In genomic region chr10:63022541-63023120, GRCm38 (mm10) we compare ENCODE assay signal across 8 mouse cellular contexts. TPM values are rescaled to one million over a fixed set of nuclear protein-coding genes. Genes with fewer than 3 reads are reported as not detected.
A peak's percentile ranks its signal among the peaks of the same experiment; 100 is the strongest.
DNase-seq lines count a peak whose midpoint lies in the region; ATAC-seq and TF ChIP-seq lines count a peak whose summit lies in the region.

No protein-coding gene starts in this region.

- no peak for ATAC-seq in heart, embryonic 14.5 days (ENCODE audit: insufficient number of reproducible peaks, insufficient read depth, low FRiP score, low read depth)
- no peak for ATAC-seq in forebrain, embryonic 13.5 days
- no peak for ATAC-seq in liver, embryonic 14.5 days (ENCODE audit: insufficient read depth)

- H3K4me1 ChIP-seq in heart, embryonic 14.5 days (ENCODE audit: control insufficient read depth in 2 of 2, insufficient read depth in 2 of 2, low read length in 2 of 2) = peaks cover 7 to 30% of the 10 kb centered on the region in 2 experiments
- peaks cover 54% of the 10 kb centered on the region for H3K4me1 ChIP-seq in E14TG2a.4 (replicated peaks; ENCODE audit: low read depth, low read length)
- peaks cover 68% of the 10 kb centered on the region for H3K4me1 ChIP-seq in forebrain, embryonic 13.5 days
- H3K4me1 ChIP-seq in liver, embryonic 14.5 days (replicated peaks; ENCODE audit: control insufficient read depth in 2 of 2, insufficient read depth in 2 of 2, low read length in 1 of 2) = peaks cover 17% of the 10 kb centered on the region in 2 experiments

- WGBS in heart, embryonic 14.5 days = under 1% methylated on average over 27 of the region's 27 CpGs
- WGBS in forebrain, embryonic 13.5 days = under 1% methylated on average over 27 of the region's 27 CpGs
- WGBS in liver, embryonic 14.5 days (ENCODE audit: insufficient replicate concordance) = under 1% methylated on average over 27 of the region's 27 CpGs

- no peaks in the 10 kb centered on the region for H3K27me3 ChIP-seq in heart, embryonic 14.5 days (ENCODE audit: control insufficient read depth, insufficient read depth, low read length)
- H3K27me3 ChIP-seq in E14TG2a.4 (ENCODE audit: insufficient read depth, low read length) = no peaks in the 10 kb centered on the region
- no peaks in the 10 kb centered on the region for H3K27me3 ChIP-seq in forebrain, embryonic 13.5 days
- no peaks in the 10 kb centered on the region for H3K27me3 ChIP-seq in liver, embryonic 14.5 days (ENCODE audit: control insufficient read depth, insufficient read depth, low read length)

- no peak for TF ChIP-seq CTCF in E14TG2a.4 (conservative IDR thresholded peaks at IDR 0.05; ENCODE audit: low read length)
- no peak for TF ChIP-seq CTCF in liver, embryonic 14.5 days (IDR thresholded peaks at IDR 0.05; ENCODE audit: low read depth)

- DNase-seq in heart, adult 8-10 months (ENCODE audit: low spot score) = no peak
- DNase-seq in liver, embryonic 14.5 days (ENCODE audit: low read depth in 3 of 3, low spot score in 3 of 3) = no peak
- DNase-seq in right cerebral cortex, adult 2 months (ENCODE audit: low spot score in 2 of 2) = no peak
- DNase-seq in frontal cortex, postnatal 14 days (ENCODE audit: low spot score in 2 of 2) = no peak
- DNase-seq in cerebellum, adult 9-10 months = no peak

- no peak for TF ChIP-seq EP300 in liver, embryonic 14.5 days (IDR thresholded peaks at IDR 0.05; ENCODE audit: low read depth)

- H3K4me3 ChIP-seq in heart, embryonic 14.5 days (ENCODE audit: control insufficient read depth in 1 of 2, insufficient read depth in 1 of 2, low read depth in 1 of 2, low read length in 2 of 2) = peak overlapping the region; percentile 97
- H3K4me3 ChIP-seq in E14TG2a.4 (replicated peaks; ENCODE audit: low read length) = peak overlapping the region; percentile 98
- peak overlapping the region; percentile 70 for H3K4me3 ChIP-seq in forebrain, embryonic 13.5 days
- peak overlapping the region; percentile 81 to 100 for H3K4me3 ChIP-seq in liver, embryonic 14.5 days (ENCODE audit: insufficient read depth in 1 of 2, low read depth in 2 of 2, low read length in 2 of 2)

- peak overlapping the region; percentile 100 for H3K9ac ChIP-seq in heart, embryonic 14.5 days (ENCODE audit: low read length)
- H3K9ac ChIP-seq in forebrain, embryonic 13.5 days = peak overlapping the region; percentile 99
- H3K9ac ChIP-seq in liver, embryonic 14.5 days (replicated peaks) = peak overlapping the region; percentile 99

- peaks cover 11% of the 10 kb centered on the region for H3K36me3 ChIP-seq in heart, embryonic 14.5 days (ENCODE audit: control insufficient read depth, insufficient read depth, low read length)
- peaks cover 27% of the 10 kb centered on the region for H3K36me3 ChIP-seq in E14TG2a.4 (ENCODE audit: insufficient read depth, low read length)
- H3K36me3 ChIP-seq in forebrain, embryonic 13.5 days (ENCODE audit: poor library complexity, severe bottlenecking) = peaks cover 4% of the 10 kb centered on the region; the same call in 1 of the 2 replicates
- H3K36me3 ChIP-seq in liver, embryonic 14.5 days (replicated peaks; ENCODE audit: control insufficient read depth, insufficient read depth, low read depth) = peaks cover 4% of the 10 kb centered on the region

- H3K27ac ChIP-seq in heart, embryonic 14.5 days (replicated peaks in 1 of 2; ENCODE audit: control insufficient read depth in 1 of 2, insufficient read depth in 1 of 2, low read depth in 2 of 2, low read length in 2 of 2) = peak overlapping the region; percentile 100
- peak overlapping the region; percentile 100 for H3K27ac ChIP-seq in forebrain, embryonic 13.5 days
- H3K27ac ChIP-seq in liver, embryonic 14.5 days = peak overlapping the region; percentile 87

- H3K4me2 ChIP-seq in heart, embryonic 14.5 days (ENCODE audit: low read length) = peak overlapping the region; percentile 72
- H3K4me2 ChIP-seq in forebrain, embryonic 13.5 days = peak overlapping the region; percentile 71
- peak overlapping the region; percentile 90 for H3K4me2 ChIP-seq in liver, embryonic 14.5 days (ENCODE audit: low read depth)

- no peaks in the 10 kb centered on the region for H3K9me3 ChIP-seq in heart, embryonic 14.5 days (ENCODE audit: control insufficient read depth, low read length)
- H3K9me3 ChIP-seq in E14TG2a.4 (ENCODE audit: low read length) = no peaks in the 10 kb centered on the region
- H3K9me3 ChIP-seq in forebrain, embryonic 13.5 days (replicated peaks) = no peaks in the 10 kb centered on the region
- H3K9me3 ChIP-seq in liver, embryonic 14.5 days (ENCODE audit: control insufficient read depth, low read length) = no peaks in the 10 kb centered on the region

RNA-seq across cellular contexts. Expression of gene Hnrnph3, which starts 1.4 kb away (rescaled TPM):
- 42.8 and 47.3 TPM in 2 replicates for polyA plus RNA-seq in heart, embryonic 14.5 days (2014; fragmentation: Nextera tagmentation; extraction: Ambion mirVana)
- 10 to 100 TPM; 28.4 to 38.8 (median 30.2) TPM for total RNA-seq in heart, adult 8-10 months (2022)
- polyA plus RNA-seq in forebrain, embryonic 13.5 days (2015; fragmentation: Nextera tagmentation; extraction: Ambion mirVana) = 242 and 248 TPM in 2 replicates
- polyA plus RNA-seq in liver, embryonic 14.5 days (2012; rRNA removed) = 13.8 and 23.2 TPM in 2 replicates
- 12.4 and 13.6 TPM in 2 replicates for polyA plus RNA-seq in liver, embryonic 14.5 days (2014; fragmentation: Nextera tagmentation; extraction: Ambion mirVana)

RNA-seq across cellular contexts. Expression of gene Pbld2, which starts 1.5 kb away (rescaled TPM):
- polyA plus RNA-seq in heart, embryonic 14.5 days (2014; fragmentation: Nextera tagmentation; extraction: Ambion mirVana) = 0.46 and 1.3 TPM in 2 replicates
- 10 to 100 TPM in 2 of 4 experiments, 1 to 10 TPM in 2; 8.9 to 13.2 (median 10.3) TPM for total RNA-seq in heart, adult 8-10 months (2022)
- 0.83 and 1.2 TPM in 2 replicates for polyA plus RNA-seq in forebrain, embryonic 13.5 days (2015; fragmentation: Nextera tagmentation; extraction: Ambion mirVana)
- polyA plus RNA-seq in liver, embryonic 14.5 days (2012; rRNA removed) = 1.8 and 2.0 TPM in 2 replicates
- polyA plus RNA-seq in liver, embryonic 14.5 days (2014; fragmentation: Nextera tagmentation; extraction: Ambion mirVana) = 2.3 and 2.7 TPM in 2 replicates

RNA-seq across cellular contexts. Expression of gene Pbld1, which starts 37.3 kb away (rescaled TPM):
- 0.66 and 0.68 TPM in 2 replicates for polyA plus RNA-seq in heart, embryonic 14.5 days (2014; fragmentation: Nextera tagmentation; extraction: Ambion mirVana)
- total RNA-seq in heart, adult 8-10 months (2022) = 1 to 10 TPM; 1.0 to 2.8 (median 2.0) TPM
- polyA plus RNA-seq in forebrain, embryonic 13.5 days (2015; fragmentation: Nextera tagmentation; extraction: Ambion mirVana) = 1.7 and 1.8 TPM in 2 replicates
- polyA plus RNA-seq in liver, embryonic 14.5 days (2012; rRNA removed) = 3.1 and 3.8 TPM in 2 replicates
- 4.9 and 5.2 TPM in 2 replicates for polyA plus RNA-seq in liver, embryonic 14.5 days (2014; fragmentation: Nextera tagmentation; extraction: Ambion mirVana)

RNA-seq across cellular contexts. Expression of gene Rufy2, which starts 42.6 kb away (rescaled TPM):
- polyA plus RNA-seq in heart, embryonic 14.5 days (2014; fragmentation: Nextera tagmentation; extraction: Ambion mirVana) = 15.5 and 15.8 TPM in 2 replicates
- 10 to 100 TPM in 2 of 4 experiments, 1 to 10 TPM in 2; 6.4 to 10.8 (median 9.6) TPM for total RNA-seq in heart, adult 8-10 months (2022)
- 45.2 and 47.3 TPM in 2 replicates for polyA plus RNA-seq in forebrain, embryonic 13.5 days (2015; fragmentation: Nextera tagmentation; extraction: Ambion mirVana)
- 0.53 and 1.1 TPM in 2 replicates for polyA plus RNA-seq in liver, embryonic 14.5 days (2012; rRNA removed)
- polyA plus RNA-seq in liver, embryonic 14.5 days (2014; fragmentation: Nextera tagmentation; extraction: Ambion mirVana) = 1.3 and 1.4 TPM in 2 replicates
